Mouse (Mus musculus) heart, embryonic 10.5 days (tissue): Measurements from ENCODE around the gene Cldn15. TPM values are rescaled to one million over a fixed set of nuclear protein-coding genes. Genes with fewer than 3 reads are reported as not detected.

Experiments used
- DNase-seq: peaks from one replicate; pipeline ENCODE4 v3.0.0-alpha.2; 2017; ENCODE audit warnings: low spot score
- H3K27ac ChIP-seq: fragments of 300-500 bp; sonication (generic); 2 replicates; pipeline ENCODE4 v1.5.1; 2016; ENCODE audit warnings: mild to moderate bottlenecking
- H3K27me3 ChIP-seq: fragments of 300-500 bp; sonication (generic); 2 replicates; pipeline ENCODE4 v1.6.1; 2016; ENCODE audit warnings: mild to moderate bottlenecking; ENCODE audit not compliant: poor library complexity, insufficient read depth, severe bottlenecking
- H3K36me3 ChIP-seq: fragments of 300-500 bp; sonication (generic); 2 replicates; pipeline ENCODE4 v1.6.1; 2016; ENCODE audit warnings: mild to moderate bottlenecking, moderate library complexity
- H3K4me1 ChIP-seq: fragments of 300-500 bp; sonication (generic); 2 replicates; pipeline ENCODE4 v1.6.1; 2016; ENCODE audit warnings: mild to moderate bottlenecking
- H3K4me3 ChIP-seq: fragments of 300-500 bp; sonication (generic); 2 replicates; pipeline ENCODE4 v1.5.1; 2016; ENCODE audit warnings: mild to moderate bottlenecking, moderate library complexity
- H3K9me3 ChIP-seq: fragments of 300-500 bp; sonication (generic); 2 replicates; pipeline ENCODE4 v1.6.1; 2016; ENCODE audit warnings: mild to moderate bottlenecking, moderate library complexity
- WGBS: fragments of 180-500 bp; shearing (Covaris S2); methylation state at CpG from one replicate; pipeline ENCODE4 v1.1.7; 2016; 5-methylcytosine and 5-hydroxymethylcytosine counted together
- polyA plus RNA-seq: library from polyadenylated mRNA; unstranded; fragments of >200 nt; fragmentation: Nextera tagmentation; extraction: Ambion mirVana; gene quantifications from 2 replicates; pipeline ENCODE4 v1.2.1, GENCODE M21; 2016

Cldn15 gene
- polyA plus RNA-seq, 1 experiment from 2014 or later = 0.50 TPM

- 3% methylated on average over 12 of the region's 12 CpGs for WGBS
- H3K4me3 ChIP-seq = peak overlapping the region; percentile 82
- peaks cover 6% of the 10 kb centered on the region for H3K36me3 ChIP-seq
- H3K27me3 ChIP-seq = no peaks in the 10 kb centered on the region
- H3K27ac ChIP-seq = peak overlapping the region; percentile 86
- no peak for DNase-seq
- H3K9me3 ChIP-seq = no peaks in the 10 kb centered on the region
- H3K4me1 ChIP-seq = peaks cover 7% of the 10 kb centered on the region
These were observed 12.9 kb upstream of the Cldn15 start for GRCm38 (mm10) chr5:136953440-136953951.

GRCm38 (mm10) chr5:136955622-136956021 lies 10.8 kb upstream of the Cldn15 start:
- no peak overlapping the region for H3K27ac ChIP-seq
- DNase-seq = no peak
- H3K4me1 ChIP-seq = peaks cover 7% of the 10 kb centered on the region
- H3K27me3 ChIP-seq = no peaks in the 10 kb centered on the region
- WGBS = 77% methylated on average over 4 of the region's 4 CpGs
- H3K36me3 ChIP-seq = peaks cover 6% of the 10 kb centered on the region
- no peaks in the 10 kb centered on the region for H3K9me3 ChIP-seq
- H3K4me3 ChIP-seq = no peak overlapping the region

- WGBS = 84% methylated on average over 1 of the region's 1 CpGs
- H3K27me3 ChIP-seq = no peaks in the 10 kb centered on the region
- peaks cover 16% of the 10 kb centered on the region for H3K4me1 ChIP-seq
These were observed 9.2 kb upstream of the Cldn15 start for GRCm38 (mm10) chr5:136957250-136957649.

GRCm38 (mm10) chr5:136958991-136959605 lies 7.3 kb upstream of the Cldn15 start:
- no peaks in the 10 kb centered on the region for H3K9me3 ChIP-seq
- no peaks in the 10 kb centered on the region for H3K27me3 ChIP-seq
- H3K27ac ChIP-seq = no peak overlapping the region
- peaks cover 20% of the 10 kb centered on the region for H3K4me1 ChIP-seq
- no peak overlapping the region for H3K4me3 ChIP-seq
- WGBS = 85% methylated on average over 5 of the region's 5 CpGs
- DNase-seq = no peak
- H3K36me3 ChIP-seq = peaks cover 18% of the 10 kb centered on the region

More at GRCm38 (mm10) chr5:136957250-136957649, 9.2 kb upstream of the Cldn15 start:
- H3K36me3 ChIP-seq = peaks cover 6% of the 10 kb centered on the region
- H3K9me3 ChIP-seq = no peaks in the 10 kb centered on the region
- H3K27ac ChIP-seq = no peak overlapping the region
- no peak for DNase-seq
- no peak overlapping the region for H3K4me3 ChIP-seq

- no peaks in the 10 kb centered on the region for H3K9me3 ChIP-seq
- DNase-seq = no peak
- no peaks in the 10 kb centered on the region for H3K27me3 ChIP-seq
- H3K4me1 ChIP-seq = peaks cover 24% of the 10 kb centered on the region
- H3K27ac ChIP-seq = no peak overlapping the region
- WGBS = 88% methylated on average over 6 of the region's 6 CpGs
- peaks cover 28% of the 10 kb centered on the region for H3K36me3 ChIP-seq
- H3K4me3 ChIP-seq = no peak overlapping the region
These were observed 6.4 kb upstream of the Cldn15 start for GRCm38 (mm10) chr5:136960053-136960452.

GRCm38 (mm10) chr5:136961334-136961982 lies 5.0 kb upstream of the Cldn15 start:
- 23% methylated on average over 5 of the region's 5 CpGs for WGBS
- H3K27me3 ChIP-seq = no peaks in the 10 kb centered on the region
- no peaks in the 10 kb centered on the region for H3K9me3 ChIP-seq
- H3K4me1 ChIP-seq = peaks cover 38% of the 10 kb centered on the region
- H3K27ac ChIP-seq = peak overlapping the region; percentile 93
- peak overlapping the region; percentile 83 for H3K4me3 ChIP-seq
- no peak for DNase-seq
- peaks cover 41% of the 10 kb centered on the region for H3K36me3 ChIP-seq

GRCm38 (mm10) chr5:136961983-136962461 lies 4.4 kb upstream of the Cldn15 start:
- peaks cover 44% of the 10 kb centered on the region for H3K4me1 ChIP-seq
- peak overlapping the region; percentile 93 for H3K27ac ChIP-seq
- H3K36me3 ChIP-seq = peaks cover 39% of the 10 kb centered on the region
- peak overlapping the region; percentile 83 for H3K4me3 ChIP-seq
- H3K9me3 ChIP-seq = no peaks in the 10 kb centered on the region
- H3K27me3 ChIP-seq = no peaks in the 10 kb centered on the region
- 0% methylated on average over 20 of the region's 20 CpGs for WGBS
- DNase-seq = peak; percentile 96

GRCm38 (mm10) chr5:136962501-136962900 lies 3.9 kb upstream of the Cldn15 start:
- Histone ChIP-seq H3K9me3 (no peaks in the 10 kb centered on the region), H3K36me3 (peaks cover 39% of the 10 kb centered on the region), H3K4me3 (peak overlapping the region; percentile 83), H3K27ac (peak overlapping the region; percentile 93), H3K4me1 (peaks cover 44% of the 10 kb centered on the region), H3K27me3 (no peaks in the 10 kb centered on the region)
- DNase-seq = peak; percentile 94
- WGBS = under 1% methylated on average over 10 of the region's 10 CpGs

GRCm38 (mm10) chr5:136962966-136963540 lies 3.4 kb upstream of the Cldn15 start:
- Histone ChIP-seq H3K27ac (peak overlapping the region; percentile 93), H3K36me3 (peaks cover 43% of the 10 kb centered on the region), H3K27me3 (no peaks in the 10 kb centered on the region)

GRCm38 (mm10) chr5:136965210-136965609 lies 1.2 kb upstream of the Cldn15 start:
- Histone ChIP-seq H3K4me1 (peaks cover 49% of the 10 kb centered on the region), H3K36me3 (peaks cover 43% of the 10 kb centered on the region), H3K27ac (peak overlapping the region; percentile 79), H3K4me3 (peak overlapping the region; percentile 12; the same call in 1 of the 2 replicates), H3K9me3 (no peaks in the 10 kb centered on the region), H3K27me3 (no peaks in the 10 kb centered on the region)
- no peak for DNase-seq
- WGBS = 66% methylated on average over 9 of the region's 9 CpGs

More at GRCm38 (mm10) chr5:136962966-136963540, 3.4 kb upstream of the Cldn15 start:
- peak overlapping the region; percentile 83 for H3K4me3 ChIP-seq
- H3K9me3 ChIP-seq = no peaks in the 10 kb centered on the region
- peaks cover 49% of the 10 kb centered on the region for H3K4me1 ChIP-seq
- WGBS = 73% methylated on average over 8 of the region's 8 CpGs
- DNase-seq = no peak

- no peak for DNase-seq
- H3K27me3 ChIP-seq = no peaks in the 10 kb centered on the region
- H3K4me1 ChIP-seq = peaks cover 49% of the 10 kb centered on the region
- no peaks in the 10 kb centered on the region for H3K9me3 ChIP-seq
- H3K4me3 ChIP-seq = no peak overlapping the region
- peaks cover 43% of the 10 kb centered on the region for H3K36me3 ChIP-seq
- 87% methylated on average over 8 of the region's 8 CpGs for WGBS
- H3K27ac ChIP-seq = peak overlapping the region; percentile 79
These were observed 730 bp upstream of the Cldn15 start for GRCm38 (mm10) chr5:136965686-136966085.

- H3K27me3 ChIP-seq = no peaks in the 10 kb centered on the region
- no peak for DNase-seq
- WGBS = 87% methylated on average over 4 of the region's 4 CpGs
- H3K36me3 ChIP-seq = peaks cover 43% of the 10 kb centered on the region
- no peak overlapping the region for H3K4me3 ChIP-seq
- peaks cover 41% of the 10 kb centered on the region for H3K4me1 ChIP-seq
- H3K27ac ChIP-seq = peak overlapping the region; percentile 79
- H3K9me3 ChIP-seq = no peaks in the 10 kb centered on the region
These were observed 542 bp downstream of the Cldn15 start for GRCm38 (mm10) chr5:136966861-136967455.
